Mouse (Mus musculus): ENCODE results near the gene Plxnc1.

GRCm38 (mm10) chr10:94990768-94991563, 46.3 kb upstream of the Plxnc1 start:
- TF ChIP-seq CTCF (conservative IDR thresholded peaks at IDR 0.05 in 1 of 2, IDR thresholded peaks at IDR 0.05 in 1 of 2; ENCODE audit: low read depth in 2 of 2, low read length in 2 of 2) (no peak), POLR2A (IDR thresholded peaks at IDR 0.05; ENCODE audit: low read depth, low read length) (no peak), CHD2 (IDR thresholded peaks at IDR 0.05; ENCODE audit: low read length) (no peak), EP300 (IDR thresholded peaks at IDR 0.05; ENCODE audit: low read length) (no peak), RCOR1 (conservative IDR thresholded peaks at IDR 0.05; ENCODE audit: low read depth, low read length) (no peak), UBTF (IDR thresholded peaks at IDR 0.05; ENCODE audit: low read depth, low read length) (no peak), USF1 (IDR thresholded peaks at IDR 0.05; ENCODE audit: low read depth, low read length) (no peak), RAD21 (IDR thresholded peaks at IDR 0.05; ENCODE audit: low read depth, low read length) (no peak)

Data from CH12.LX (cell line).